Mouse (Mus musculus) G1E (cell line): ENCODE results near the gene Slc44a5.

Source experiments
- CTCF ChIP-seq: IDR thresholded peaks from 2 replicates; pipeline ENCODE4 v1.5.1; 2012; ENCODE audit warnings: low read depth, low read length, inconsistent platforms, mixed read lengths
- GATA1 ChIP-seq: IDR thresholded peaks from 2 replicates; pipeline ENCODE4 v1.6.1; 2012; ENCODE audit warnings: borderline replicate concordance, low read length, inconsistent platforms, mixed read lengths
- GATA2 ChIP-seq: IDR thresholded peaks from 2 replicates; pipeline ENCODE4 v1.6.1; 2012; ENCODE audit warnings: low read depth, low read length, inconsistent platforms, borderline replicate concordance
- POLR2AphosphoS5 ChIP-seq: IDR thresholded peaks from 2 replicates; pipeline ENCODE4 v1.6.1; 2012; ENCODE audit warnings: low read depth, low read length, inconsistent platforms; ENCODE audit not compliant: insufficient replicate concordance
- TAL1 ChIP-seq: conservative IDR thresholded peaks from 2 replicates; pipeline ENCODE4 v1.6.1; 2012; ENCODE audit warnings: low read depth, low read length, inconsistent platforms, mixed read lengths

DNA sequence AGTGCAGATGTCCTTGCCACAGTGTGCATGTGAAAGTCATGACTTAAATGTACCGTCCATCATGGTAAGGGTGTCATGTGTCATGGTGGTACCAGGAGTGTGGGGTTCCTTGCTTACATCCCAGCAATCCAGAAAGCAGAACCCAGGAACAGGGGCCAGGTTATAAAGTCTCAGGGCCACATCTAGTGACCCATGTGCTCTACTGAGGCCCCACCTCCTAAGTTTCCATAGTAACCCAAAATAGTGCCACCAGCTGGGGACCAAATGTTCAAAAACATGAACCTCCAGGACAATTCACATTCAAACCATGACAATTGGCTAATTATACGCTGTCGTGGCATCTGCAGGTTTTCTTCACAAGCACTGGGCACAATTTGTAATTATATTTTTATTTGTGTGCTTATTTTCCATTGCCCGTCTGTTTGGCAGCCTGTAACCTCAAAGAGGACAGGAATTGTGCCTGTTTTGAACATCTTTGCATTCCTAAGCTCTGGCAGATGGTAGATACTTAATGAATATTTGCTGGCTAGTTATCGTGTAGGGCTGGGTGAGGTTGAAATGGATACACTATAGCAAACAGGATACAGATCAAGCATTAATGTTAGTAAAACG lies 145.9 kb downstream of the Slc44a5 start:
- no peak for TF ChIP-seq CTCF
- TF ChIP-seq GATA1: no peak
- TF ChIP-seq TAL1: no peak
- no peak for TF ChIP-seq POLR2AphosphoS5
- TF ChIP-seq GATA2: no peak
